Mouse (Mus musculus) hematopoietic stem cell, adult 5-6 weeks (primary cell): ENCODE results near the gene Cd247. TPM values are rescaled to one million over a fixed set of nuclear protein-coding genes. Genes with fewer than 3 reads are reported as not detected.

ENCODE experiments used
- ATAC-seq, 2 experiments: fragments of 125-278 bp in 1 of 2; replicated peaks in 1 of 2; 2 replicates each; pipeline ENCODE4 v1.8.0; 2016 to 2017; ENCODE audit warnings: inconsistent platforms in 2 of 2, mild to moderate bottlenecking in 2 of 2, moderate number of reproducible peaks in 2 of 2, low read depth in 1 of 2, moderate TSS enrichment in 1 of 2; ENCODE audit not compliant: low FRiP score in 2 of 2, poor library complexity in 2 of 2, severe bottlenecking in 2 of 2, insufficient read depth in 1 of 2, low TSS enrichment in 1 of 2
- total RNA-seq: library from RNA; stranded (forward); fragments of 172-1452, 232-1000 nt; gene quantifications from 2 replicates; pipeline ENCODE4 v1.2.3, GENCODE M21; 2017

Gene Cd247
- total RNA-seq, 1 experiment from 2014 or later = 3.6 TPM

DNA sequence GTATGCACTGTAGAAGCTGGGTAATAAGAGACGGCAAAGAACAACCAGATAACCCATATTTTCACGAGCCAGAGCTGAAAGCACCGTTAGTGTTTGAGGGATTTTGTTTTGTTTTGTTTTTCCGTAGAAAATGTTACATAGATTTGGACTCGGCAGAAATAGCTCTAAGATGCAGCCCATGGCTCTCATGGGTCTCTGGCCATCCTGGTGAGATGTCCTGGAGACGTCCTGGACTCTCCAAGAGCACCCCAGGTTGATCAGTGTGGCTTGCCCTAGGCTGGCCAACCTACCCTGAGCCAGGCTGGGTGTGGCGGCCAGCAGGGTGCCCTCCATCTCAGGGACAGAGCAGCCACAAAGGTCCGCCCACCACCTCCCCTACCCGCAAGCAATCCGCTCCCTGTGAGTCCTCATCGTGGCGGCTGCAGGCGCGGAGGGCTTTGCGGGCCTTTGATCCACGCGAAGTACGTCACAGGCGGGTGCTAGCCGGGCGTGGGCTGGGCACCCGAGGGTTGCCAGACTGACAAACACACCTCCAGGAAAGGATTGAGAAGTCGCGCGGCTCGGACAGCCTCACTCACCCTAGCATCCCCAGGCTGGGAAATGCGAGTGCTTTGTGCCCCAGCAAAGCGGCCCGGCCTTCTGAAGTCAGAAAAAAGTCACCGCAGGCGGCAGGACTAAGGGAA is 52.2 kb downstream of the Cd247 start:
- ATAC-seq = peak; percentile 12 to 27

DNA sequence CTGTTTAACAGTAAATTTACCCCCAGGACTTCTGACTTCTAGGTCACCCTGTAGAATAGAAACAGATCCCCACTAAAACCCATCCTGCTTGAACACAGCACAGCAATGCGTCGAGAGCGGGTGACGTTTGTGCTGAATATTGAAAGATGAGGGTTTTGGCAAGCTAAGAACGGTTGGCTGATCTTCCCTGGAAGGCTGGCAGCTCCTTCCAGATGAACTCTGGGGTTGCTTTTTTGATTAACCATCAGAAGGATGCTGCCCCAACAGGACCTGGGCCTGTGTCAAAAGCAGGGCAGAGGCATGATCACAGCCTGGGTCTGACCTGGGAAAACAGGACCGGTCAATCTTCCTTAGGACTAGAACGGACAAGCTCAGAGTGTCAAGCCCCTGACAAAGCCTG is 53.7 kb downstream of the Cd247 start:
- ATAC-seq = no peak

DNA sequence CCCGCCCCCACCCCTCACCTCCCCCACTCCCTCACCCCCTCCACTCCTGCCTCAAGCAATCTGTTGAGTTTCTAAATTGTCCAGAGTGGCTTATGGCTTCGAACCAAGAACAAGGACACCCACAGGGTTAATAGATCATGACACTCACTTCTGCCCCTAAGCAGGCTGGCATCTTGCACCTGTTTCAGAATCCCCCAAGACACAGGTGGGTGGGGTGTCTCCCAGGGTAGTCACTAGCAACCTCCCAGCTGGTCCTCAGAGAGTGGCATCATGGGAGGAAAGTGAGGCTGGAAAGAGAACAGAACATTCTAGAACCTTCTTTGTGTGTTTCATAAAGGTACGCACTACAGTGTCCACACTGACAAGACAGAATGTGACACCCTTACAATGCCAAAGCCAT is 55.1 kb downstream of the Cd247 start:
- no peak for ATAC-seq

DNA sequence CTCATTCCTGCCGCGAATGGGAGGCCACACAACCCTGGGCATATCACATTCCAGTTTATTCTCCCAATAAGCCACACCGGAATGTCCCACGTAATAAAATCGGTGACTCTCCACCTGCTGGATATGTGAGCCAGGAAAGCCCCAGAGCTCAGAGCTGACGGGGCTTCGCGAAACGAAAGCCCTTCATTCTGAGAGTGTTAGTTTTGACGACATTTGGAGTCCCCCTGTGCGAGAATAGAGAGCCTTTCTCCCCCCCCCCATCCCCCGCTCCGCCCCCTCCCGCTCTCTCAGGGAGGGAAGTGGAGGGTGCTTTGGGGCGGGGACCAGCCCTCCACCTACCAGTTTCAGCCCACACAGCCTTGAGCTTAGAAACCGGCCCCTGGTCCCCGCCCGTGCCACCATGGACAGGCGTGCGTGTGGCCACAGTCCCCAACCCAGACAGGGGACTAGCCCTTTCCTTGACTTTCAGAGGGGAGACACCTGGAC is 56.0 kb downstream of the Cd247 start:
- peak; percentile 22 to 35 for ATAC-seq

DNA sequence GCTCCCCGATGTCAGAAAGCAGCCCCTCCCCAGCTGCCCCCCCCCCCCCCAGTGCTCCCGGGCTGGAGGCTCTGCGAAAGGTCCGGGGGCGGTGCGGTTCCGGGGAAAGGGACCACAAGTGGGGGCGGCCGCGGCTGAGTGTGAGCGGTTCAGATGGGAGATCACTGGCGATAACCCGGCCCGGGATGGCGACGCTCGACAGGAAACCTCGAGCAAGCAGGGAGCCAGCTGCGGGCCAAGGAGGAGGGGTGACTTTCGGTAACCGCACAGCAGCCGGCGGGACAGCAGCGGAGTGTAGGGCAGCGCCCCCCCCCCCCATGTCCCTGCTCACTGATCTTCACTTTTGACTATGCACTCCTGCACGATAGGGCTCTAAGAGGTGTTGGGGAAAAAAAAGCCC is 56.5 kb downstream of the Cd247 start:
- peak; percentile 52 to 55 for ATAC-seq

DNA sequence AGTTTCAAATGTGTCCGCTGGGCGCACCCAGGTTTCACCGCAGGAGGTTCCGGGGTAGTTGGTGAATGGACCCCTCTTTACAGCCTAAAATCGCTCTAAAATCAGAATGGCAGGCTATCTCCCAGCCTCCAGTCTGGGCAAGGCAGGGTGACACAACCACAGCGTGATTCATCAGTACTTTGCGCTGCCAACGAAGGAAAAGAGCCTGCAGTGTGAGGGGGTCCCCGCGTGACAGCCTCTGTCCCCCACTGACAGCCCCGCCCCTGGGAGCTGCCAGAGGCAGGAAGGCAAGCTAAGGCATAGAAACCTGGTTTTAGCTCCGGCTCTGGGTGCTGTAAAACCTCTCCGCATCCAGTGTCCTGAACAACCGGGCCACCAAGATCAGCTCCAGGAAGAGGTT is 56.9 kb downstream of the Cd247 start:
- peak; percentile 40 to 47 for ATAC-seq

DNA sequence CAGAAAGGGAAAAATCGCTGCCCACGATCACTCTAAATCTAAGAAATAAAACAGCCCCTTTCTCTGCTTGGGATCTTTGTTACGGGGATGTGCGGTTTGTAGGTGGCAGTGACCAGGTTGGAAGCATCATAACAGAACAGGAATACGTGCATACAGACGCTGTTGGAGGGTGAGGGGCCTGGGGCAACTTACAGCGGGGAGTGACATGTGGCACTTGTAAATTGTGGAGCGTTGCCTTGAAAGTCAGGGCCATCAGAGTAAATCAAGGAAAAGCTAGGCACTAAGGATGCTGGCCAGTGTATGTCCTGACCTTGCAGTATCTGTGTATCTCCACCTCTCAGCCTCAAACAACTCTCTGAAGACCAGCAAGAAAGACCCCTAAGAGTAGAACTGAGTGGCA is 59.9 kb downstream of the Cd247 start:
- no peak for ATAC-seq

DNA sequence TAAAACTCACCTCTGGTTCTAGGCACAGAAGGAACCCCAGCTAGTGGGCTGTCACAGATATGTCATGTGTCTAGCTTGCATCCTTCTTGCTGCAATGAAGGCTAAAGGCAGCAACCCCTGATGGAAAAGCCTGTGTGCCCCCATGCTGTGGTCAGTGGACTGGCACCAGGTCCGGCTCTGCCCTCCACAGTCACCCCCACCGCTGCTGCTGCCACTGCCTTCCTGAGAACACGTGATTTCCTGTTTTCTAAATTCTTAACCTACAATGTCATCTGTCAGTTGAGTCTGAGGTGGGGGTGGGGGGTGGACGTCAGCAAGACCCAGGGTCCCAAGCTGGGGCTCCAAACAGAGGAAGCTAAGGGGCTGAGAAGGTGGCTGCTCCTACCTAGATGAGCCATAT is 60.4 kb downstream of the Cd247 start:
- peak; percentile 20 to 34; a peak in 3 of 4 replicates for ATAC-seq

DNA sequence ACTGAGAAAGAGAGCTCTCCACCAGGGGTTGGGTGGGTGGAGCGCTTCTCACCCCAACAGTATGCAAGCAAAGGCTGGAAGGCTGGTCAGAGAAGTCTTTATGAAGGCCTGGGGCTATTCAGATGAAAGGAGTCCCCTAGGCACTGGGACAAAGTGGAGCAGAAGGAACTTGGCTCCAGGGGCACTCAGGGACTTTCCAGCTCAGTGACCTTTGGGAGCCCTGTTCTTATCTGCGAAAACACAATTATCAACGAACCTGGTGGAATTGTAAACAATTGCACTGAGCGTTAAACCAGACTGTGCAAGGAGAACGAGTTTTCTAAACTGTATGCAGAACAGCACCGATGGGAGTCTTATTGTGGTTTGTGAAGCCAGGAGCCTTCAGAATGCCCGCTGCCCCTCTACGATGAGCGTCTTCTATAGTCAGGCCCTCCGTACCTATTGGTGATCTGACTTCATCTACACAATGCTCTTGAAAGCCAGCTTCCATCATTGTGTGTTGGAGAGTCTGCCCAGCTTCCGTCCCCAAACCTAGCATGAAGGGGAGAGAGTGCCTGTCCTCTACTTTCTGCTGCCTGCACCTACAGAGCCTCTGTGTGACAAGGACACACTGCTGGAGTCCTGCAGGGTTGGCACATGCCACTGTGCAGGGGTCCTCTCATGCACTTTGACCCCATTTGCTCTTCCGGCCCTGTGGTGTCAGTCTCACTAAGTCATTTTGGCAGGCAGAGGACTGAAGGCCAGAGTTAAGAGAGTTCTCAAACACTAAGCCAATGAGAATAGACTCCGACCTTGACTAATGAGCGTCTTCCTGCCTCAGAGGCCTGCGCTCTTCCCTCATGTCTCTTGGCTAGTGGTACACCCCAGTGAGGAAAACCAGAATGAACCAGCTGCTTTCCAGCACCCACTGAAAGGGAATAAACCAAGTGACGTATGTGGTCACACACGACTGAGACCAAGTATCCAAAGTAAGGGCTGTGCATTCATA is 61.3 kb downstream of the Cd247 start:
- ATAC-seq = peak in 1 of 2 experiments; percentile 5; a peak in 1 of 4 replicates

DNA sequence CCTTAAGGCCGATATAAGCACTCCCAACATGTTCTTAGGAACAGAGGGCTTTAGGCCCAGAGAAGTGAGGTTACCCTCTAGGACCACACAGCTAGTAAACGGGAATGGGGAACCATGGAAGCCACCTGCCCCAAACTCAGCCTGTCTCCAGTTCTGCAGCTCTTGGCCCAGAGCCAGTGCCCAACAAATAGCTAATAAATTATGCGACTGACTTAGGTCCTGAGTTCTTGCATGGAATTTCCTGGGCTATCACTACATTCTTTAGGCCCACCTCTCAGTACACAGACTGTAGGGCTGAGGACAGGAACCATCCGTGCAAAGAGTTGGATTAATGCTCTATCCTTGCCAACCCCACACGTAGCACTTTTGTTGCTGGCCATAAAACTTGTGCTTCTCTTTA is 63.6 kb downstream of the Cd247 start:
- no peak for ATAC-seq

DNA sequence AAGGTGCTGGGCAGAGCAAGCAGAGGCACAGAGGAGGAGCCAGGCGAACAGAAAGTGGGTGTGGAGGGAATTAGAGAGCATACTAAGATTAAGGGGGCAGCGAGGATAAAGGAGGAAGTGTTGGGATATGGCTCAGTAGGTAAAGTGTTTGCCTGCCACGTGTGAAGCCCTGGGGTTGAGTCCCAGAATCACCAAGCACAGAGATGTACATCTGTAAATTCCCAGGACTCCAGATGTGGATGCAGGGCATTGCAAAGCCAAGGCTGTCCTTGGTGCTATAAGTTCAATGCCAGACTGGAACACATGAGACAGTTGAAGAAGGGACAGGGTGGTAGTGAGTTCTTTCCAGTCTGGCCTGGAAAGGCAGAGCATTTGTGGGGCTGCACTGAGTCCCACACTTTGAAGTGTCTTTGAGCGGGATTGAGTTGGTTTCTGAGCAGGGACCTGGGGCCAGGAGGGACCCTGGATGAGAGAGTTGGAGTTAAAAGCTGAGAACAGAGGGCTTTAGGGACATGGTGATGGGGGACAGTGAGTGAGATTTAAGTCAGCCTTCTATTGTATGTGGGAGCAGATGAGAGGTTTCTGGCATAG is 64.7 kb downstream of the Cd247 start:
- no peak for ATAC-seq

DNA sequence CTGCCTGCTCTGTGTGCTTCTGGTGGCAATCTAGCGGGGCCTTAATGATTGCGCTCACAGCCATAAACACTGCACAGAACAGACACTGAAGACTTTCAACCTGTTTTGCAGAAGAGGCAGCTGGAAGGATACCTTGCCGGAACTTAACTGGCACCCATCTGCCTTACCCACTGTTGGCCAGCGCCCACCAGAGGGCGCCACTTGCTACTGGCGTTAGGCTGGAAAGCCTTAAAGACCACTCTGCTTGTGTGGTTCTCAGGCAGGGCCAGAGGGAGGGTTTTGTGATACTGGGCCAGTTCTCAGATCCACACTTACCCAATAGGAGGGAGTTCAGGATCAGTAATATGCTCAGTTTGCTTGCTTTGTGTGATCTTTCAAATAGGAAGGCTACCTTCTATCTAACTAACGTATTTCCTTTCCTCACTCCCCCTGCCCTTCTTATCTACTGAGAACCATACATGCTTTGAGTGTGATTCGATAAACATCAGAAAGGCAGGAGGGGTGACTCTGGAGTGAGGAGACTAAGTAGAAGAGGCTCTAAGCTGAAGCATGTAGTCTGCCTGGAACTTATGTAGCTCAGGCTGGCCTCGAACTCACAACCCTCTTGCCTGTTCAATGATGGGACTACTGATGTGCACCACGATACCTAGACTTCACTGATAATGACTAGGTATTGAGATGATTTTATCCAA is 65.4 kb downstream of the Cd247 start:
- 0 out of 4 replicates have a peak, but pooled peaks have one; percentile 19 to 27 for ATAC-seq

DNA sequence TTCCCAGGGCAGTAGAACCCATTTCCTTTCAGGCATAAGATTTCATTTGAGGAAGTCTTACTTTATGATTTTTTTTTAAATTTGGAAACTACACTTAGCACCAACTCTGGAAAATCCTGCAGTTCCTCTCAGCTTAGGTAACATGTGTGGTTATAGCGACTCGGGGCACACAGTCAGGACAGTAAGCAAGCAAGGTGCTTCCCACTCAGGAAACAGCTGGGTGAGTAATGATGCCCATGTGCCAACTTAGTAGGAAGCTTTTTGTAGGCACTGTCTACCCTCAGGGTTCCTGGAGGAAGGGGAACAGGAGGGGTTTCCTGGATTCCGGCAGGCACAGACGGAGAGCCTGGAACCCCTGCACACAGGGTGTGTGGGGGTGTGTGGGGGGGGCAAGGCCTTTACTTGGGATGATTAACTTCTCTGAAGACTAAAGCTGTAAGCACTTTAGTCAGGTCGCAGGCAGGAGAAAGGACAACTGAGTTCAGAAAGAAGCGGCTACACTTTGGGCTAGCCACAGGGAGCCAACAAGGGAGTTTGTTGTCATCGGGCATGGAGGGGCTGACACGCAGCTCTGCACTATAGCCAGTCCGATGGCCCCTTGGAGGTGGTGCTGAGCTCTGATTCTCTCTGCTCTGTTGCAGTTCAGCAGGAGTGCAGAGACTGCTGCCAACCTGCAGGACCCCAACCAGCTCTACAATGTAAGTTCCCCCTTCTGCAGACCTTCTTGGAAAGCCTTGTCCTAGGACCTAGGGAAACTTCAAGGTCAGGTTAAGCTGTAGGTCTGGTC is 67.5 kb downstream of the Cd247 start:
- ATAC-seq = peak; percentile 58 to 59

DNA sequence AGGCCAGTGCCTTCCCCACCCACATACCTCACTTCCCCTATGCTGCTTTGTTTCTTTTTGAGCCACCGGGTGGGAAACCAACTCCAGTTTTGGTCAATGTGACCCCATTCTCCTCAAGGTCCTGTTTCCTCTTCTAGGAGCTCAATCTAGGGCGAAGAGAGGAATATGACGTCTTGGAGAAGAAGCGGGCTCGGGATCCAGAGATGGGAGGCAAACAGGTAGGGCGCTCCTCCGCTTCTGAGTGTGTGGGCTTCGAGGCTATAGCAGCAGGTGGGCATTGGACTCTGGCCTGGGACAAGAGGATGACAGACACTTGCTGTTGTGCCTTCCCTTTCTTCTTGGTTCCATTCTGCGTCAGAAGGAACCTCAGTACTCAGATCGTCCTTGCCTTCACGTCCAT is 68.8 kb downstream of the Cd247 start:
- no peak for ATAC-seq

DNA sequence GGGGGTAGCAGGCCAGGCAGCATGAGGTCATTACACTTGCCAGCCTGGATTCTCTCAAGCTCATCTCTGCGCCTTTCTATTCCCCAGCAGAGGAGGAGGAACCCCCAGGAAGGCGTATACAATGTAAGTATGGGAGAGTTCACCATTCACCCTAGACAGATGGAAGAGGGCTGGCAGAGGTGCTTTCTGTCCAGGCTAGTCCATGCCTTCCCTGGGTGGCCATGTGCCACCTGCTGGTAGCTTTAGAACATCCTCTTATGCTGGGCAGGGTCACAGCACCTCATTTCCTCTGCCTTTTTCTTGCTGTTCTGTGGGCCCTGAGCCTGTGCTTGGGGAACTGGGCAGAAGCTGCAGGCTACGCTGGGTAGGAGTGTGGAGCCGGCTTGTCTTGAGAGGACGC is 69.9 kb downstream of the Cd247 start:
- ATAC-seq = peak; percentile 34 to 40; a peak in 1 of 4 replicates

DNA sequence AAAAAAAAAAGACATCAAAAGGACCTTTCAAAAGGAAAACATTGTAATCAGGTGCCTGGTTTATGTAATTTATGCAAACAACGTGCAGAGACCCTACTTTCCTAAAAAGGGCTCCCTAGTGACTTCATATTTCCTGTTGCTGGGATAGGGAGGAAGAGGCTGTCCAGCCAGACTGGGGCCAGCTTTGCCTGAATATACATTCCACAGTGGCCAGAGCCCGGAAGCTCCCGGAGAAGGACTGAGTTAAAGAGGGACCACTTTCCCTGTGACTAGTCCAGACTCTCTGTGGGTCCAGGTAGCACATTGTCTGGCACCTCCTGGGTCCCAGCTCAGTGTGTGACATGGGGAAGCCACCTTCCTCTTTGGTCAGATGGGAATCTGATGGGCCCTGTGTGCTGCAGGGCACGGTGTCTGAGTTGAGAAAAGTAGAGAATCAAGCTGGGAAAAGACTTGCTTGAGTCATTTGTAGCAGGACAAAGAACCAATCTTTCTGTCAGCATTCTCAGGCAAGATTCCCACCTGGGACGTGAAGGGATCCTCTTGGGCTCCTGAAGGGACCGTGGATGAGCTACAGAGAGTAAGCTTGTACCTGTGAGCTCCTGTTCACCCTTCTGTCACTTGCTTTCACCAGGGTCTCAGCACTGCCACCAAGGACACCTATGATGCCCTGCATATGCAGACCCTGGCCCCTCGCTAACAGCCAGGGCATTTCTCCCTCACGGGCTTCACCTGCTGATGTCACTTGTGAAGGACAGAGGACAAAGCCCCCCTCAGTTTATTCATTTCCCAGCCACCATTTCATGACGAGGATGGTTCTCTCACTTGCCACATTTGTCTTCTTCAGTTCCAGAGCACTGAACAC is 72.1 kb downstream of the Cd247 start:
- ATAC-seq = no peak
